Mouse (Mus musculus) liver, embryonic 13.5 days (tissue): Measurements from ENCODE around the gene Pdzk1ip1. TPM values are rescaled to one million over a fixed set of nuclear protein-coding genes. Genes with fewer than 3 reads are reported as not detected.
A peak's percentile ranks its signal among the peaks of the same experiment; 100 is the strongest.

Experiments
- ATAC-seq: fragments of 200-750 bp; cut with Nextera tagmentation; 2 replicates; pipeline ENCODE4 v1.8.0; 2017; ENCODE audit warnings: low read depth, mild to moderate bottlenecking, moderate number of reproducible peaks, moderate library complexity
- DNase-seq: peaks from one replicate; pipeline ENCODE4 v3.0.0; 2022
- H3K27ac ChIP-seq: fragments of 300-500 bp; sonication (generic); 2 replicates; pipeline ENCODE4 v1.5.1; 2015; ENCODE audit warnings: moderate library complexity, mild to moderate bottlenecking, inconsistent platforms
- H3K27me3 ChIP-seq: fragments of 300-500 bp; sonication (generic); 2 replicates; pipeline ENCODE4 v1.6.1; 2015; ENCODE audit warnings: mild to moderate bottlenecking, inconsistent platforms
- H3K36me3 ChIP-seq: fragments of 300-500 bp; sonication (generic); 2 replicates; pipeline ENCODE4 v1.6.1; 2015; ENCODE audit warnings: mild to moderate bottlenecking, inconsistent platforms
- H3K4me1 ChIP-seq: fragments of 300-500 bp; sonication (generic); replicated peaks from 2 replicates; pipeline ENCODE4 v1.6.1; 2015; ENCODE audit warnings: inconsistent platforms
- H3K4me2 ChIP-seq: fragments of 300-500 bp; sonication (generic); 2 replicates; pipeline ENCODE4 v1.6.1; 2015; ENCODE audit warnings: inconsistent platforms, mild to moderate bottlenecking, moderate library complexity
- H3K4me3 ChIP-seq: fragments of 300-500 bp; sonication (generic); replicated peaks from 2 replicates; pipeline ENCODE4 v1.5.1; 2015; ENCODE audit warnings: mild to moderate bottlenecking, inconsistent platforms
- H3K9ac ChIP-seq: fragments of 300-500 bp; sonication (generic); 2 replicates; pipeline ENCODE4 v1.6.1; 2015; ENCODE audit warnings: mild to moderate bottlenecking, inconsistent platforms
- H3K9me3 ChIP-seq: fragments of 300-500 bp; sonication (generic); replicated peaks from 2 replicates; pipeline ENCODE4 v1.6.1; 2016; ENCODE audit warnings: inconsistent platforms
- WGBS: fragments of 180-500 bp; shearing (Covaris S2); methylation state at CpG from one replicate; pipeline ENCODE4 v1.1.7; 2015; ENCODE audit not compliant: insufficient replicate concordance; 5-methylcytosine and 5-hydroxymethylcytosine counted together
- polyA plus RNA-seq: library from polyadenylated mRNA; unstranded; fragments of >200 nt; fragmentation: Nextera tagmentation; extraction: Ambion mirVana; gene quantifications from 2 replicates; pipeline ENCODE4 v1.2.1, GENCODE M21; 2015

Gene Pdzk1ip1
- polyA plus RNA-seq, 1 experiment from 2014 or later = 23.7 TPM

- DNase-seq (no peak), ATAC-seq (peak; percentile 34)
- 30% methylated on average over 3 of the region's 3 CpGs for WGBS
- no peak overlapping the region for H3K4me2 ChIP-seq
- H3K27me3 ChIP-seq = no peaks in the 10 kb centered on the region
- no peak overlapping the region for H3K4me3 ChIP-seq
- peaks cover 61% of the 10 kb centered on the region for H3K4me1 ChIP-seq
- peak overlapping the region; percentile 73 for H3K27ac ChIP-seq
- peaks cover 11% of the 10 kb centered on the region for H3K36me3 ChIP-seq
- H3K9ac ChIP-seq = peak overlapping the region; percentile 31; the same call in 1 of the 2 replicates
- H3K9me3 ChIP-seq = no peaks in the 10 kb centered on the region
These were observed 13.1 kb upstream of the Pdzk1ip1 start for GRCm38 (mm10) chr4:115075204-115075915.

- WGBS = 42% methylated on average over 10 of the region's 10 CpGs
- H3K36me3 ChIP-seq = no peaks in the 10 kb centered on the region
- peaks cover 48% of the 10 kb centered on the region for H3K4me1 ChIP-seq
- DNase-seq (no peak), ATAC-seq (0 out of 2 replicates have a peak, but pooled peaks have one; percentile 9)
- H3K27me3 ChIP-seq = no peaks in the 10 kb centered on the region
- no peak overlapping the region for H3K4me2 ChIP-seq
- no peak overlapping the region for H3K27ac ChIP-seq
- H3K4me3 ChIP-seq = no peak overlapping the region
- H3K9me3 ChIP-seq = no peaks in the 10 kb centered on the region
- H3K9ac ChIP-seq = no peak overlapping the region
These were observed 9.4 kb upstream of the Pdzk1ip1 start for GRCm38 (mm10) chr4:115078892-115079820.

DNA sequence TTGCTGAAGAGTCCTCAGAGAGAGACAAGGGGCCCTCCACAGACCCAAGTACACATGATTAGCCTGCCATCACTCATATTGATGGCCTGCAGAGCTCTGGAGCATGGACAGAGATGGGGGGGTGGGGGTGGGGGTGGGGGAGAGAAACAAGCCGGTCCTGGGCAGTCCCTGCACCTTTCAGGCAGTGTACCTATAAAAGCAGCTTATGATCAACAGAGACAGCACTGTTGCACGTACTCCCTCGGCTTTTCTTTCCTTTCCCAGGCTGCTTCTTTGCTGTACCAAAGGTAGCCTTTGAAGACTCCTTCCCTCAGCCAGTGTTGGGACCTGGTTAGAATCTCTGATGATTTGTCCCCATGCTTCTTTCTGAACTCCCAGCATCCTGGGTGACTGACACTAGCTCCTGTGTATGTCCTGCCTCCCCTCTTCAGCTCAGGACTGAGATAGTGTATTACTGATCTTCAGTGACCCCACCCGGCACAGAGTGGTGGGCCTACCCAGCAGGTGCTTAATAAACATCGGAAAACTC, 8.6 kb upstream of the Pdzk1ip1 start:
- Histone ChIP-seq H3K27me3 (no peaks in the 10 kb centered on the region), H3K4me3 (no peak overlapping the region), H3K27ac (no peak overlapping the region), H3K4me1 (peaks cover 42% of the 10 kb centered on the region), H3K9ac (no peak overlapping the region), H3K9me3 (no peaks in the 10 kb centered on the region), H3K36me3 (no peaks in the 10 kb centered on the region), H3K4me2 (no peak overlapping the region)
- ATAC-seq (no peak), DNase-seq (no peak)
- WGBS = 59% methylated on average over 5 of the region's 5 CpGs

GRCm38 (mm10) chr4:115083031-115083430, 5.5 kb upstream of the Pdzk1ip1 start:
- no peak overlapping the region for H3K4me2 ChIP-seq
- no peaks in the 10 kb centered on the region for H3K36me3 ChIP-seq
- DNase-seq (no peak), ATAC-seq (no peak)
- no peak overlapping the region for H3K4me3 ChIP-seq
- 79% methylated on average over 3 of the region's 3 CpGs for WGBS
- no peak overlapping the region for H3K9ac ChIP-seq
- H3K27me3 ChIP-seq = no peaks in the 10 kb centered on the region
- H3K27ac ChIP-seq = no peak overlapping the region; the same call in 1 of the 2 replicates
- no peaks in the 10 kb centered on the region for H3K9me3 ChIP-seq
- H3K4me1 ChIP-seq = peaks cover 52% of the 10 kb centered on the region

DNA sequence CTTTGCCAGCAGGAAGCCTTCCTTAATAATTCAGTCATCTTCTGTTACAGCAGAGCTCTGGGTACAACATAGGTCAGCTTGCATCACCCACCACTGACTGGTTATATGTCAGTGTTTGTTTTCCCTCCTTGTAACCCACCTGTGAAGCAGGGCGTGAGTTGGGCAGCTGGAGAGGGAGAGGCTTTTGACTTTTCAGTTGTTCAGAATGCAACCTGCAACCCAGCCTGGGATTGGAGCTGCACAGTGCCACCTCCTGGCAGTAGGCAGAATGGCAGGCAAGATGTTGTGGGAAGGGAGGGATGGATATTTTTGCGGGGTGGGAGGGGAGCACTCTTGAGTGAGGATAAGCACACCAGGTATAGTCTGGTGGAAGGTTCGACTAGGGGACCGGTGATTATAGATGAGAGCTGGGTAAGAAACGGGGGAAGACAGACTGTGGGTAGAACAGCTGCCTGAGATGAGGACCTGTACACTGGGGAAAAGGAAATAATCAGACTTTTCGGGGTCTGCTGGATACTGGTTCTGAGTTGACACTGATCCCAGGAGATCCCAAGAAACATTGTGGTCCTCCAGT, 2.9 kb upstream of the Pdzk1ip1 start:
- Histone ChIP-seq H3K4me3 (no peak overlapping the region), H3K27me3 (peaks cover 5% of the 10 kb centered on the region; the same call in 1 of the 2 replicates), H3K9ac (no peak overlapping the region), H3K4me1 (peaks cover 61% of the 10 kb centered on the region), H3K27ac (no peak overlapping the region), H3K9me3 (no peaks in the 10 kb centered on the region), H3K36me3 (no peaks in the 10 kb centered on the region), H3K4me2 (no peak overlapping the region)
- DNase-seq (peak; percentile 62), ATAC-seq (peak; percentile 43; the same call in 1 of the 2 replicates)
- WGBS = 18% methylated on average over 6 of the region's 6 CpGs

GRCm38 (mm10) chr4:115086257-115086656, 2.3 kb upstream of the Pdzk1ip1 start:
- WGBS = 68% methylated on average over 4 of the region's 4 CpGs
- ATAC-seq = no peak

GRCm38 (mm10) chr4:115086763-115087415, 1.6 kb upstream of the Pdzk1ip1 start:
- WGBS = 60% methylated on average over 3 of the region's 3 CpGs
- Histone ChIP-seq H3K9ac (peak overlapping the region; percentile 3; the same call in 1 of the 2 replicates), H3K27me3 (peaks cover 5% of the 10 kb centered on the region; the same call in 1 of the 2 replicates), H3K36me3 (no peaks in the 10 kb centered on the region), H3K27ac (peak overlapping the region; percentile 98; the same call in 1 of the 2 replicates), H3K4me3 (no peak overlapping the region), H3K9me3 (no peaks in the 10 kb centered on the region), H3K4me1 (peaks cover 65% of the 10 kb centered on the region), H3K4me2 (no peak overlapping the region)
- no peak for ATAC-seq
- no peak for DNase-seq

More at GRCm38 (mm10) chr4:115086257-115086656, 2.3 kb upstream of the Pdzk1ip1 start:
- Histone ChIP-seq H3K36me3 (no peaks in the 10 kb centered on the region), H3K27me3 (peaks cover 5% of the 10 kb centered on the region; the same call in 1 of the 2 replicates), H3K4me1 (peaks cover 64% of the 10 kb centered on the region), H3K4me2 (no peak overlapping the region), H3K27ac (no peak overlapping the region), H3K4me3 (no peak overlapping the region), H3K9ac (peak overlapping the region; percentile 3; the same call in 1 of the 2 replicates), H3K9me3 (no peaks in the 10 kb centered on the region)
- no peak for DNase-seq

GRCm38 (mm10) chr4:115090592-115090991, 2.1 kb downstream of the Pdzk1ip1 start:
- Histone ChIP-seq H3K27ac (peak overlapping the region; percentile 98), H3K4me2 (peak overlapping the region; percentile 86), H3K9me3 (no peaks in the 10 kb centered on the region), H3K9ac (peak overlapping the region; percentile 61), H3K36me3 (no peaks in the 10 kb centered on the region), H3K27me3 (peaks cover 5% of the 10 kb centered on the region; the same call in 1 of the 2 replicates), H3K4me1 (peaks cover 90% of the 10 kb centered on the region), H3K4me3 (peak overlapping the region; percentile 50)
- 62% methylated on average over 2 of the region's 2 CpGs for WGBS
- DNase-seq (no peak), ATAC-seq (no peak)

DNA sequence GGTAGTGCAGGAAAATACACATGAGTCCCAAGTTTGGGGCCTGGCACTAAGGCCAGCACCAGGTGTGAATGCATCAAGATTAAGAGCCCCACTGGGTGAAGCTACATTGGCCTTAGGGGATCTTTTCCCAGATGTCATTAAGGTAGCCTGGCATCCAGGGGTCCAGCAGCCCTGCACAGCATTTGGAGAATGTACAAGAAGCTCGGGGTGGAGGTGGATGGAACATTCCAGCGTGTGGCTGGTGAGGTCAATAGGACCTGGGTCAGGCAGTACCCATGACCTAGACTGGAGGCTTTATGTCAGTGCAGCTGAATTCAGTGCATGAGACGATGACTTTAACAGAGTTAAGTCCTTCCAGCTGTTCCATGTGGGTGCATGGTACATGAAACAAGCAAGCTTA, 3.3 kb downstream of the Pdzk1ip1 start:
- ATAC-seq (no peak), DNase-seq (no peak)
- H3K36me3 ChIP-seq = no peaks in the 10 kb centered on the region
- H3K9ac ChIP-seq = peak overlapping the region; percentile 76
- peaks cover 97% of the 10 kb centered on the region for H3K4me1 ChIP-seq
- WGBS = 78% methylated on average over 3 of the region's 3 CpGs
- H3K27me3 ChIP-seq = peaks cover 5% of the 10 kb centered on the region; the same call in 1 of the 2 replicates
- H3K4me3 ChIP-seq = no peak overlapping the region
- peak overlapping the region; percentile 86 for H3K4me2 ChIP-seq
- H3K27ac ChIP-seq = peak overlapping the region; percentile 98
- no peaks in the 10 kb centered on the region for H3K9me3 ChIP-seq

DNA sequence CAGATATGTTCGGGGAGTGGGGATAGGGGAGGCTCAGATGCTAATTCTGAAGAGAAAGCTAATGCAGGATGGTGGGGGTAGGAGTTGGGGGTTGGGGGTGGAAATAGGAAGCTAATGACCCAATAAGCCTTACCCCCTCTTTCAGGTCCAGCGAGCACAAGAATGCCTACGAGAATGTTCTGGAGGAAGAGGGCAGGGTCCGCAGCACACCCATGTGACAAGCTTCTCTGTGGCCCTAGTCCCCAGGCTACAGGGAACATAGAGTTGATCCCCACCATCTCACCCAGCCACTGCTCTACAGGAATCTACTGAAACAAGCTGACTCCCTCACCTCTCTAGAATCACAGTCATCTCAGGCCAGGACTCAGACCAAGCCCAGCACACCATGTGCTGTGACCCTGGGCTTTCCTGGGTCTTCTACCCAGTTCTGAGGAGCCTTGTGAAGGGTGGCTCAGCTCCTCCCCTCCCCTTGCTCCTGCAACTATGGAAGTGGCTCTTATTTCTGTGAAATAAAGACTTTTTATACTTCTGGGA, 4.9 kb downstream of the Pdzk1ip1 start:
- Histone ChIP-seq H3K4me1 (peaks cover 96% of the 10 kb centered on the region), H3K4me3 (peak overlapping the region; percentile 32), H3K9me3 (no peaks in the 10 kb centered on the region), H3K27me3 (peaks cover 4% of the 10 kb centered on the region; the same call in 1 of the 2 replicates), H3K36me3 (no peaks in the 10 kb centered on the region), H3K9ac (peak overlapping the region; percentile 76), H3K27ac (peak overlapping the region; percentile 98), H3K4me2 (peak overlapping the region; percentile 86)
- no peak for ATAC-seq
- DNase-seq = no peak
- WGBS = 68% methylated on average over 4 of the region's 4 CpGs
